Mouse (Mus musculus) fibroblast of lung, adult 2 months (primary cell): Measurements from ENCODE around the gene Ifi203.
"Not testable (repeated sequence)": the region's sequence is repeated elsewhere in the genome, so short reads cannot be mapped to it uniquely, and the experiment has no call there.

Experiments used
- DNase-seq: peaks from one replicate; pipeline ENCODE4 v3.0.0-alpha.2; 2011; ENCODE audit warnings: low read depth

The Ifi203 gene

DNA sequence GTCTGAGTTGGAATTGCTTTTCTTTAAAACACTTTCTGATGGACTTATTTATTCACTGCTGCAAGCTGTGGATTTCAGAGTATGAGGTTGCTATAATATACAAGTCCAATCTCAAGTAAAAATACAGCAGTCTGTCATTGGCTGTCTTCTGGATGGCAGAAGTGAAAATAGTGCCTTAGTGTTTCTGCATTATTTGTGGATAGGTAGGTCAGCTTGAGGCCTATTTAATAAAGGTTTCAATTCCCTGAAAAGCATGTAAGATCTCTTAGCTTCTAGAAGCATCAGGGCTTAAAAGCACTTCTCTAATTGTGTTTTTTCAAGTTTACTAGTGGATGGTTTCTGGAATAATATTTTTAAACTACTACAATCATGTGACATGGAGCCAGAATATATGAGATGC, 52.7 kb downstream of the Ifi203 start:
- DNase-seq, result not testable (repeated sequence)

DNA sequence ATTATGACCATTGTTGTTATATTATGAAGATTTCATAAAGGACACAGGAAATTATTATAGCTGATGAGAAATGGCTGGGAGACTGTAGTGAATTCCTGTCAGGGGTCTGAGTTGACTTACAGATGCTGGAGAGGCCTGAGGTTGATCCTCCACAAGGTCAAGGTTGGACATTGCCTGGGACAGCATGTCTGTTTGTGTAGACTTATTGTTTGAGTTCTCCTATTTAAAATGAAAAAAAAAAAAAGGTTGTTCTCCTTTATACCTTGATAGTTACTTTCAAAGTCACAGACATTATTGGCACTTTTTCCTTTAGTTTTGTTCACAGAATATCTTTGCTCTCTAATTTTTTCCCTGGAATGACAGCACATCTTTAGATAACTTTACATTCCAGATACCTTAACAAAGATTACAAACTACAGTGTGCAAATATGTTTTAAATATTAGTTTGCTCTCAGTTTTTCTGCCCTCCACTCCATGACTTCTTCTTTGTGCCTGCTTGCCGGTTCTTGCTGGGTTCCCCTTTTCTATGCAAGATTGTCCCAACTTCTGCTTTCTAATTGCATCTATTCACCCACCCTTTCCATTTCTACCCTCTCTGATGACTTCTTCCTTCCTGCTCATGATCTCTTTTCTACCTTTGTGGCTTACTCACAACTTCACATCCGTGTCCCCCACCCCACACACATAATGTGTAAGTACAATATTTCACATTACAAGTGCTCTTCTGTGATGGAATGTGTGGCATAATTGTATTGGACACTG, 55.3 kb downstream of the Ifi203 start:
- DNase-seq, result not testable (repeated sequence)

DNA sequence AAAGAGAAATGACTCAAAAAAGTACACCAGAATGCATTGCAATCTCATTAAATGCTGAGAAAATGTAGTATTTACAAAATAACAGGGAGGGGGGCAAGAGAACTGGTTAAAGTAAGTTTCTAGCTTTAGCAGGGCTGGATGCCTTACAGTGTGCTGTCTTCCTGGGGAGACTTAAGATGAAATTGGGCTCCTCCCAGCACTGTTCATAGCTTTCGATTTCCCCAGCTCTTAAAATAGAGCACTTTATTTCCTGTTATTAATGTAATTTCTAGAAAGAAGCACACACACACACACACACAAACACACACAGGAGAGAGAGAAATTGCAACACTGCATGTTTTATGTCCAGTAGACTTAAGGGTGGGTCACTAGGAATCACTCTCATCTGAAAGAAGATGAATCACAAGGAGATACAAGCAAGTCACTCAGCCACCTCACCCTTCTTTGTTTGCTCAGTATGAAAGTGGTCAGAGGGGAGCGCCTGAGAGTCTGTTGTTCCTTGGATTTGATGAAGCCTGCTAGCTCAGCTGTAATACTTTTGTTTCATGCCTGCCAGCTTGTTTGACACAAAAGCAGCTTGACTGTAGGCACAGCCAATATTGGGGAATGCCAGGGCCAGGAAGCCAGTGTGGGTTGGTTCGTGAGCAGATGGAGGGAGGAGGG, 62.3 kb downstream of the Ifi203 start:
- DNase-seq, result not testable (repeated sequence)

DNA sequence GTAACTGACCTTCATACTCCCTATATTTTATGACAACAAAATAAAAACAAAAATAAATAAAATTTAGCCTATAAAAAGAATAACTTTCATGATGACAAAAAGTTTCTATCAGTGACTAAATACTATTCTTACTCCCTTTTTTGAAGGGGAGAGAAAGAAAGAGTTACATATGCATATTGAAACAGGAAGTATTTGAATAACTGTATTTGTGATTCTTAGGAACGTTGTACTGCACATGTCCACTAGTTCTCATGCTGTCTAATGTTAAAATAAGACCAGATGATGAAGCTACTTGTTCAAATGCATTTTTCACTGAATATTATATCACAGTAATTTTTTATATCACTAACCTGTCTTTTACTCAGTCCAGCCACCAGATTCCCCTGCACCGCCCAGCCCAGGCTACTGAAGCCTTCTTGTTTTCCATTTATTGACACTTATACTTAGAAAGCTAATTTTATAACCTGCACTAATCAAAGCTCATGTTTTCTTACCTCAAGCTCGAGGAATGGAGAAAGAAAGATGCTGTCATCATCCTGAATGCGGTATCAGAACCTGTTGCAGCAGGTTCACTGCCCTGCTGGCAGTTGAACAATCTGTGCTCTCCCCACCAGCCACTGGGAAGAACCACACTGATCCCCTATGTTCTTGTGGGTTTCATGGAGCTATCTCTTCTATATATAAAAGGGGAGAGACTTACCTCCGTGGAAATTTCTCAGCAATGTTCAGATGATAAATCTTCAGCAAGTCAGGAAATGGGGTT, 63.1 kb downstream of the Ifi203 start:
- DNase-seq, result not testable (repeated sequence)

DNA sequence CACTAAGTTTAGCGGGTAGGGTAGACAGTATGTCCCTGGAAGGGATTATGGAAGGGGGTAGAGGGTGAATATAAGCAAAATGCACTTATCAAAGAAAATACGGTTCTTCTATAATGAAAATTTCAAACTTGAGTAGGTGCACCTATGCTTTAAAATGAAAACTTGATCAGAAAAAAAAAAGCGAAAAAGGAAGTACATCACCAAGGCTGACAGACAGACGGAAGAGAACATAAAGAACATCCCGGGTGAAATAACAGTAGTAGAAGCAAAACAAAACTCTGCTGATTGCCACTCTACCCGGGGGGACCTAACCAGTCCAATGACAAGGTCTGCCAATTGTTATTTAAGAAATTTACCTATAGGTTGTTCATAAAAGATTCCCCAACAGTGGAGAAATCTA, 64.2 kb downstream of the Ifi203 start:
- DNase-seq, result not testable (repeated sequence)

DNA sequence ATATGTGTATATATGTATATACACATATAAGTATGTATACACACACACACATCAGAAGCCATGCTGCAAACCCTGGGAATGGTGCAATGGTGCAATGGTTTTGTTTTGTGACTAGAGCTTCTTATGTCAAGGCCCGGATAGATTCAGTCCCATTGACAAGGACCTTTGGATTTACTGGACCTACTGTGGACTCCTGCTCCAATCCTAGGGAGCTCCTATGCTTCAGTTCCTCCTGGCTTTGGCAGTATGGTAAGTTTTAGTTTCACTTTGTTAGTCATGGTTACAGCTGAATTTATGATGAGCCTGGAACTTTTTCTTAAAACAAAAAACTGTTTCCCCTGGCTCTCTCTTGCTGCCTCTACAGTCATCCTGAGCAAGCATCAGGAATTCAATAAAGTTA, 65.3 kb downstream of the Ifi203 start:
- not testable (repeated sequence) for DNase-seq
